Mouse (Mus musculus) NIH3T3 (cell line): ENCODE data around the gene Fam19a2.
A peak's percentile ranks its signal among the peaks of the same experiment; 100 is the strongest.

Experiments used
- DNase-seq: peaks from one replicate; pipeline ENCODE4 v3.0.0-alpha.2; 2012; ENCODE audit warnings: low read depth

The Fam19a2 gene

GRCm38 (mm10) chr10:123385641-123386040, 121.8 kb downstream of the Fam19a2 start:
- DNase-seq, result no peak

- no peak for DNase-seq
Measured at GRCm38 (mm10) chr10:123395429-123395828, 131.6 kb downstream of the Fam19a2 start.

- DNase-seq, result no peak
Measured at GRCm38 (mm10) chr10:123398136-123398535, 134.3 kb downstream of the Fam19a2 start.

- no peak for DNase-seq
Measured at GRCm38 (mm10) chr10:123401188-123401587, 137.4 kb downstream of the Fam19a2 start.

- DNase-seq, result no peak
Measured at GRCm38 (mm10) chr10:123402460-123402859, 138.7 kb downstream of the Fam19a2 start.

- DNase-seq, result no peak
Measured at GRCm38 (mm10) chr10:123414953-123415352, 151.2 kb downstream of the Fam19a2 start.

- no peak for DNase-seq
Measured at GRCm38 (mm10) chr10:123416024-123416423, 152.2 kb downstream of the Fam19a2 start.

- no peak for DNase-seq
Measured at GRCm38 (mm10) chr10:123418616-123419173, 154.9 kb downstream of the Fam19a2 start.

- DNase-seq, result peak; percentile 25
Measured at GRCm38 (mm10) chr10:123420249-123420648, 156.5 kb downstream of the Fam19a2 start.

GRCm38 (mm10) chr10:123424482-123424881, 160.7 kb downstream of the Fam19a2 start:
- DNase-seq, result no peak

- DNase-seq, result no peak
Measured at GRCm38 (mm10) chr10:123426527-123427363, 162.9 kb downstream of the Fam19a2 start.

- DNase-seq, result no peak
Measured at GRCm38 (mm10) chr10:123431569-123431968, 167.8 kb downstream of the Fam19a2 start.

GRCm38 (mm10) chr10:123437576-123437975, 173.8 kb downstream of the Fam19a2 start:
- no peak for DNase-seq

- peak; percentile 7 for DNase-seq
Measured at GRCm38 (mm10) chr10:123456800-123457199, 193.0 kb downstream of the Fam19a2 start.

GRCm38 (mm10) chr10:123460466-123460865, 196.7 kb downstream of the Fam19a2 start:
- DNase-seq, result no peak

- DNase-seq, result no peak
Measured at GRCm38 (mm10) chr10:123462305-123462704, 198.5 kb downstream of the Fam19a2 start.

GRCm38 (mm10) chr10:123514749-123515148, 251.0 kb downstream of the Fam19a2 start:
- no peak for DNase-seq

- DNase-seq, result no peak
Measured at GRCm38 (mm10) chr10:123520613-123521012, 256.8 kb downstream of the Fam19a2 start.

GRCm38 (mm10) chr10:123521203-123521602, 257.4 kb downstream of the Fam19a2 start:
- DNase-seq, result no peak

- DNase-seq, result no peak
Measured at GRCm38 (mm10) chr10:123525424-123525823, 261.6 kb downstream of the Fam19a2 start.

- no peak for DNase-seq
Measured at GRCm38 (mm10) chr10:123526059-123526458, 262.3 kb downstream of the Fam19a2 start.

GRCm38 (mm10) chr10:123536143-123536542, 272.3 kb downstream of the Fam19a2 start:
- DNase-seq, result no peak

GRCm38 (mm10) chr10:123548391-123548790, 284.6 kb downstream of the Fam19a2 start:
- DNase-seq, result no peak

- DNase-seq, result no peak
Measured at GRCm38 (mm10) chr10:123567677-123568076, 303.9 kb downstream of the Fam19a2 start.
